Mouse (Mus musculus): Measurements from ENCODE around the gene Fam83e.

Fam83e gene

GRCm38 (mm10) chr7:45720413-45721233 lies at the start of gene Fam83e:
Gene Fam83e, plus strand, starts transcription at chr7:45721212.
- peak; percentile 27 for DNase-seq

- no peak for DNase-seq
Observed at GRCm38 (mm10) chr7:45677627-45678295, 43.3 kb upstream of the Fam83e start.

GRCm38 (mm10) chr7:45678513-45678912 lies 42.5 kb upstream of the Fam83e start:
- no peak for DNase-seq

- no peak for DNase-seq
Observed at GRCm38 (mm10) chr7:45679966-45680621, 40.9 kb upstream of the Fam83e start.

GRCm38 (mm10) chr7:45681046-45681736 lies 39.8 kb upstream of the Fam83e start:
- peak; percentile 44 for DNase-seq

GRCm38 (mm10) chr7:45682144-45683126 lies 38.6 kb upstream of the Fam83e start:
- DNase-seq, result peak; percentile 85

- no peak for DNase-seq
Observed at GRCm38 (mm10) chr7:45683396-45684050, 37.5 kb upstream of the Fam83e start, which contains the start of gene Ntn5. Gene Ntn5, plus strand, starts transcription at chr7:45684022.

- DNase-seq, result no peak
Observed at GRCm38 (mm10) chr7:45685811-45686210, 35.2 kb upstream of the Fam83e start.

- DNase-seq, result no peak
Observed at GRCm38 (mm10) chr7:45686841-45687240, 34.2 kb upstream of the Fam83e start.

- DNase-seq, result no peak
Observed at GRCm38 (mm10) chr7:45689099-45689498, 31.9 kb upstream of the Fam83e start.

- no peak for DNase-seq
Observed at GRCm38 (mm10) chr7:45689800-45690199, 31.2 kb upstream of the Fam83e start.

GRCm38 (mm10) chr7:45692364-45692763 lies 28.6 kb upstream of the Fam83e start:
- no peak for DNase-seq

- no peak for DNase-seq
Observed at GRCm38 (mm10) chr7:45693921-45694591, 27.0 kb upstream of the Fam83e start, which contains the start of gene Sec1. Gene Sec1, minus strand, starts transcription at chr7:45694402.

- DNase-seq, result no peak
Observed at GRCm38 (mm10) chr7:45695098-45695497, 25.9 kb upstream of the Fam83e start.

GRCm38 (mm10) chr7:45697894-45698293 lies 23.1 kb upstream of the Fam83e start:
- DNase-seq, result peak; percentile 32

- DNase-seq, result peak; percentile 54
Observed at GRCm38 (mm10) chr7:45699523-45700141, 21.4 kb upstream of the Fam83e start, which contains the start of gene Car11. Gene Car11, plus strand, starts transcription at chr7:45699843.

- DNase-seq, result peak; percentile 81
Observed at GRCm38 (mm10) chr7:45700301-45701015, 20.6 kb upstream of the Fam83e start.

GRCm38 (mm10) chr7:45701072-45701471 lies 19.9 kb upstream of the Fam83e start:
- no peak for DNase-seq

GRCm38 (mm10) chr7:45701607-45702006 lies 19.4 kb upstream of the Fam83e start:
- peak; percentile 46 for DNase-seq

All from cerebellum, adult 8-10 months (tissue).